Mouse (Mus musculus): ENCODE measurements around the gene Mylk.
"Not testable (repeated sequence)": the region's sequence is repeated elsewhere in the genome, so short reads cannot be mapped to it uniquely, and the experiment has no call there.

Gene Mylk

DNA sequence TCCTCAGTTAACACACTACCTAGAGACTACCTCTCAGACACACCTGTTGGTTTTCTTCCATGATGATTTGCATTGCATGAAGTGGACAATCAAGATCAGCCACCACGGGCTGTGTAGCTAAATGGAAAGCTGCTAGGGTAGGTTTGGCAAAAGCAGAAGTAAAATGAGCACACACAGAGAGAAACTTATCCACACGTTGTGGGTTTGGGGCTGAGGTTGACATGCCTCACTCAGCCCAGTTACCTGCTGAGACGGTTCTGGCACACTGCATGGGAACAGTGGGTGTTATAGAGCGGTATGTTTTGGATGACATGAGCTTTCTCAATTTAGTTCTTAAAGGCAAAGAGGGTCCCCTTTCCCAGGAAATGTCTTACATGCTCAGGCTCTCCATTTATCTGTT lies 25.1 kb downstream of the Mylk start:
- no peak for DNase-seq (ENCODE audit: low spot score in 2 of 2)

DNA sequence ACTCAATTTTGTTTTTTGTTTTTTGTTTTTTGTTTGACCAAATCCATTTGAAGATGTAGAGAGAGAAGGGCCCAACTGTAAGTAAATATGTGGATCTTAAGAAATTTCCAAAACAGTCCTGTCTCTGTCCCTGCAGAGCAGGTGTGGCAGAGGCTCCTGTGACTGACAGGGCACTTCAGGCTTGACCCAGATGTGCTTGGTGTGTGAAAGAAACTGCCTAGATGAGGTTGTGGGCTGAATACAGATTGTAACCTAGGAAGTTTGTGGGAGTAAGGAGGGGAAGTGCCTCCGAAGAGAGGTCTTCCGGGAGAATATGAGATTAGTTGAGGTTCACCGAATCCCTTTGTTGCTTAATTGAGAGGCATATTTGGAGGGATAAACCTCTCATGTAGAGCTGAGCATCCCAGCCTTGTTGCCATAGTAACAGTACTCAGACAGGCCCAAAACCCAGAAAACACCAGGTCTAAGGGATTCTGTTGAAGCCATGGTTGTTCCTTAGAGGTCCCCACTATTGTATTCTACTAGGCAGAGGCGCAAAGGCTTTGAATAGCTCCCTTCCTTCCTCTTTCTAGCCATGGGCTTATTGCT lies 27.5 kb downstream of the Mylk start:
- no peak for DNase-seq (ENCODE audit: low spot score in 2 of 2)

DNA sequence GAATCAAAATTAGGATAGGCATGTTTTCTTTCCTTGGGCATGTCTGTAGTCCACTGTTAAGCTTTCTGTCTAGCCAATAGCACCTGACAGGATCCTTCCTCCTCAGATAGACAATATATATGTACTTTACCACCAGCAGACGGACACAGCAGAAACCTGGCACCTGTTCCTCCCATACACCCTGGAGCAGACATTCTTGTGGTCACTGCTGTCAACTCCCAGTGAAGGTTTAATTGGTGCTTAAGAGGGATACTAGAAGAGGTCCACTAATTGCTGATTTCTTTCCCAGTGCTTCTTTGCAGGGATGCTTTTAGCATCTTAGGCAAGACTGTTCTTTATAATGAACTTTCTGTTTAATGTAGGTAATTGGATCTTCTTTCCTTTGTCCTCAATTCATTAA lies 37.4 kb downstream of the Mylk start:
- no peak for DNase-seq (ENCODE audit: low spot score in 2 of 2)

DNA sequence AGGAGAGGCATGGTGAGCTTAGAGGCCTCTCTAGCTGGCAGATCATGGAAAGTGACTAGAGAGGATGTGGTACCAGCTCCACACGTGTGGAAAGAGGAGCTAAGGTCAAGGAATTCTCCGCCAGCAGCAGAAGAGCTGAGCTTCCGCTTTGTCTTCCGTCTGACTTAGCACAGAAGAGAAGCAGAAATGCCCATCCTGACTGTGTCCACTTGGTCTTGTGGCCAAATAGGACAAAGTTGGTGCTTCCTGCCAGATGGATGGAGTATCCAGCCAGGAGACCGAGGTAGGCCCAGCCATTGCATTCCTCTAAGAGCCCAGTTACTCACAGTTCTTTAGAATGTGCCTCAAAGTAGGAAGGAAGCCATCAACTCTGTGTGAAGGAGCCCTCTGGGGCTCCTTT lies 38.5 kb downstream of the Mylk start:
- DNase-seq (ENCODE audit: low spot score in 2 of 2): no peak

- DNase-seq (ENCODE audit: low spot score in 2 of 2): no peak
These were observed 39.7 kb downstream of the Mylk start for GRCm38 (mm10) chr16:34784675-34785074.

DNA sequence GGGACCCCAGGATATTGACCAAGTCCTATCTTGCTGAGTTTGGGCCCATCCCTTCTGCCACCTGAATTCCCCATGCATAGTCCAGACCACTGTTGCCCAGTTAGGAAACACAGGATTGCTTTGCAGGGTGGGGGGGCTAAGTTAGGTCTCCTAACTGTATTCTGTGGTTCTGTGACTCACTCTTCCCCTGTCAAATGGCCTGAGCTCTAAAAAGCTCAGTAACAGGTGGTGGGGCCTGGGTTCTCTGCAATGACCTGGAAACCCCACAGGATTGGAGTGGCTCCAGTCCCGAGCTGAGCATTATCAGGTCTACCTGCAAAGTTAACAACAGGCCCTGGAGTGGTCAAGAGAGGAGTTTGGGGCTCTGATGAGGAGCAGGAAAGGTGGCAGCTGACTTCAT lies 47.5 kb downstream of the Mylk start:
- DNase-seq (ENCODE audit: low spot score in 2 of 2): no peak

GRCm38 (mm10) chr16:34793000-34793399 lies 48.0 kb downstream of the Mylk start:
- no peak for DNase-seq (ENCODE audit: low spot score in 2 of 2)

- no peak for DNase-seq (ENCODE audit: low spot score in 2 of 2)
These were observed 56.2 kb downstream of the Mylk start for GRCm38 (mm10) chr16:34801222-34801621.

DNA sequence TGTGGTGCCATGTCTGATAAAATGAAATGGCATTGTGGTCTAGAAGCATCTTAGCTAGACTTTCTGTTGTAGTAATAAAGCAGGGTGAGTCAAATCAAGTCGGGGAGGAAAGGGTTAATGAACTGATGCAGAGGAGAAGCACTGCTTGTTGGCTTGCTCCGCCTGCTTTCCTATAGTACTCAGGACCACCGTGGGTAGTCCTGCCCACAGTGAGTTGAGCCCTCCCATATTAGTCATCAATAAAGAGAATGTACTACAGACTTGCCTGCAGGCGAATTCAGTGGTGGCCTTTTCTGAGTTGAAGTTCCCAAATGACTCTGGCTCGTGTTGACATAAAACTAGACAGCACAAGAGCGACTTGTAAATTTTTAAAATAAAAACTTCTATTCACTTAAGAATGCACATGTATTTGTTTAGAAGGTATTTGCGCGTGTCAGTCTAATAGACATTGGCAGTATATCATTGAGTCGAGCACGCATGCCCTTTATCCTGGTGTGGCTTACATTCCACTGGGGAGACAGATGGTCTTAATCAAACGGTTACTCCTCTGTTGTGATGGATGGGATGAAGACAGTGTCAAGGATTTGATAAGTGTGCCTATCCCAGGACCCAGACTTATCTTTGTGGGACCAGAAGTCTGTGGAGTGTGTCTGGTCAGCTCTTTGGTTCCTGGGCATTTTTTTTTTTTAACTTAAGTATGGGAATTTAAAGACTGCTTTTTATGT lies 59.4 kb downstream of the Mylk start:
- DNase-seq (ENCODE audit: low spot score in 2 of 2): no peak

DNA sequence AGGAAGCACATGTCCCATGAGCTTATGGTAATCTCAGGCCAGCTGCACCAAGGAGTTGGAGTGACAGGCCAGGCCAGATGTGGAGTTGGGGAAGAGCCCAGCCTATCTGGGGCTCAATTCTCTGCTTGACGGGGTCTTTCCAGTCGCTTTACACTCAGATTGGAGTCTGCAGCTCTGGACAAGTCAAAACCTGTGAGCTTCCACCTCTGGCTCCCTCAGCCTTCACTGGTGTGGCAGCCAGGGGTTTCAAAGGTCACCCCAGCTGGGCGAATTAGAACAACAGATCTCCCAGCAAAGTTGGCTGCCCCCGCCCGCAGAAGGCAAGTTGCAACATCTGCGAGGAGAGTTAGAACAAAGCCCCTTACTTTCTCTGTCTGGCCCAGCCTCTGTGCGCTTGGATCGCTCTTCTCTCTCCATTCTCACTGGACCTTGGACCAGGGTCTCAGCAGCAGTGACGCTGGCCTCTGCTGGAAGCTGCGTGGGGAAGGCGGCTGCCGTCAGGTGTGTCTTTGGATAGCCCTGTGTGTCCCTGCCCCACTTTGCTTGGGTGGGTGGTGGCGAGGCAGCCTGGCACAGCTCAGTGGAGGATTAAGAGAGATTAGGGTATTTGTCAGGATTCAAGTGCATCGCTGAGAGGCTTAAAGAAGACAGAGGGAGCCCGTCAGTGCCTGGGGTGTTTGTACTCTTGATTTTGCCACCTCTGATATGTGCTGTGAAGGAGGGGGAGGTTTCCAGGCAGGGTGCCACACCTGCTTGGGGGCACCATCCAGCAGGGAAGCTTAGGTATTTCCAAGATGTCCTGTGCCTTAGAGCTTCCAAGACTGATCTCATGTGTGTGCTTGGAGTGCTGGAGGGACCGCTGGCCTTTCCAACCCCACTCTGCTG lies 62.1 kb downstream of the Mylk start:
- no peak for DNase-seq (ENCODE audit: low spot score in 2 of 2)

- no peak for DNase-seq (ENCODE audit: low spot score in 2 of 2)
These were observed 62.8 kb downstream of the Mylk start for GRCm38 (mm10) chr16:34807768-34808275.

GRCm38 (mm10) chr16:34812165-34812564 lies 67.2 kb downstream of the Mylk start:
- no peak for DNase-seq (ENCODE audit: low spot score in 2 of 2)

GRCm38 (mm10) chr16:34813161-34813560 lies 68.2 kb downstream of the Mylk start:
- DNase-seq (ENCODE audit: low spot score in 2 of 2): not testable (repeated sequence)

- no peak for DNase-seq (ENCODE audit: low spot score in 2 of 2)
These were observed 68.6 kb downstream of the Mylk start for GRCm38 (mm10) chr16:34813570-34813969.

DNA sequence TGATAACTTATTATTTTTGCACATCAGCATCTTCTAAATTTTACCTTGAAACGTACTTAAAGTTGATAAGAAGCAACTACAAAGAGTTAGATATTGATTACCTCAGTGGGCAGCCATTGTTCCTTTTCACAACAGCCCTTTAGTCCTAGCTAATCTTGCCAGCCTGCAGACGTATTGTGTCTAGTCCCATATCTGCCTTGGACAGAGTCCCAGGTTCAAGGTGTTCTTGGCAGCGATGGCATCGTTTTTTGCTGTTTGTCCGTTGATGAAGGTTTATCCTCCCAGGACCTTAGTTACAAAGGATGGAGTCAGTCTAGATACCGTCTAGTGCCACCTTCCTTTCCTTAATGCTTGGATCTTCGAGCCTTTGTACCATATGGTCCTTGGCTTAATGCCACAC lies 69.6 kb downstream of the Mylk start:
- DNase-seq (ENCODE audit: low spot score in 2 of 2): no peak

GRCm38 (mm10) chr16:34816548-34816947 lies 71.5 kb downstream of the Mylk start:
- DNase-seq (ENCODE audit: low spot score in 2 of 2): no peak

DNA sequence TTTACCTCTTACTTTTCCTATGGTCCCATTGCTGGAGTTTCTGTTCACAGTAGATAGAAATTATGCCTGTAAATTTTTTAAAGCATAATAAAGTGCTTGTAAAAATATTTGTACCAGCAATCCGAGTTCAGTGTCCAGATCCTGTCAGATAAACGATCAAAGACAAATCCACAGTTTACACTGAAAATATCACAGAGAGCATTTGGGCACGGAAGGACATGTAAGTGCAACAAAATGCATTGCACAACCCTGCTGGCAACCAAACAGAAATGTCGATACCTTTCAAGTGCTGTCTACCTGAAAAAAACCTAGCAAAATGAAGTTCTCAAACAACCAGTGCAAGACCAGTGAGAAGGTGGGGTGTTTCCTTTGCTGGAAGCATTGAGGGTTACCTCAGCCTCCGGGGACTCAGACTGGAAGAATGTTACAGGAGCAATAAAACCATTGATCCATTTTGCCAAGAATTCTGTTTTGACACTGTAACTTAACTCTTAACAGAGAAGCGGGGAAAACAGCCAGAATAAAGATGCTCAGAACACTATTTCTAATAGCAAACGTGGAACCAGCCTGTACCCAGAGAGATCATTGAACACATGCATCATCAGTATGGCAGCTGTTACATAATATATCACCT lies 80.2 kb downstream of the Mylk start:
- no peak for DNase-seq (ENCODE audit: low spot score in 2 of 2)

- no peak for DNase-seq (ENCODE audit: low spot score in 2 of 2)
These were observed 89.5 kb downstream of the Mylk start for GRCm38 (mm10) chr16:34834477-34834876.

DNA sequence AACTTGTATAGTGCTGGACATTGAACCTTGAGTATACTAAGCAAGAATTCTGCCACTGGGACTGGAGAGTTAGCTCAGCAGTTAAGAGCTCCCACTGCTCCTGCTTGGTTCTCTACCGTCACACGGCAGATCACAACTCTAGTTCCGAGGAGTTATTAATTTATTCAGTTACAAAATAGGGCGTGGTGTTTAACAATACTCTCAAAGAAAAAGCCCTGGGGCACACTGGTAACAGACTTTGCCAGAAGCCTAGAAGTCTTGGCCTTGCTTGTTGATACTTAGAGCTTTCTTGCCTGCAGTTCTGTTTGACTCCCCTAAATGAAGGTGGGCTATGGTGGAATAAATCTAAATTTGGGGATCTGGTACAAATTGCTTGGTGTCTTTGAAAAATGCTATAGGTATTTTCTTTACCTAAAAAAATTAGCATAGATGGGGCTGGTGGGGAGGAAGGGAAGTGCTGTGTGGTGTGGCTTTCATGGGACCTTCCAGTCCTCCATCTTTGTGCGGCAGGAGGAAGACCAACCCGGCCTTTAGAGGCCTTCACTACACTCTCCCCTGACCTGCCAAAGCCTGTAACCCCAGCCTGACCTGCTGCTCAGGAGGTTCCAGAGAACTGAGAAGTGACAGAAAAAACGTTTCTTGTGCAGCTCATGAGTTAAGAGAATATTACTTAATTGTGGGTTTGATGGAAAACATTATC lies 94.1 kb downstream of the Mylk start:
- no peak for DNase-seq (ENCODE audit: low spot score in 2 of 2)

GRCm38 (mm10) chr16:34839704-34840331 lies 94.8 kb downstream of the Mylk start:
- DNase-seq (ENCODE audit: low spot score in 2 of 2): no peak

DNA sequence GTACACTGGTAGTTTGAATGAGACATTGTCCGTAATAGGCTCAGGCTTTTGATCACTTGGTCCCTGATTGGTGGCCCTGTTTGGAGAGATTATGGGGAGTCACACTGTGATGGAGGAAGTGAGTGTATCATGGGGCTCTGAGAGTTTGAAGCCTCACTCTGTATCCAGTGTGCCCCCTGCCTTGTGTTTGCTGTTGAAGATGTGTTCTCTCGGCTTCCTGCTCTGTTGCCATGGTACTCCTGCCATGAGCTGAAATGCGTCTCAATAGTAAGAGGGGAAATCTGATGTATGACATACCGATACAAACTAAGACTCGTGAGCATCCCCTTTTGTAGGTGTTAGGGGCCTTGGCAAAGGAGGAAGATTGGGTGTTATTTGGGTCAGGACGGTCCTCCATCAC lies 99.8 kb downstream of the Mylk start:
- no peak for DNase-seq (ENCODE audit: low spot score in 2 of 2)

All from frontal cortex, postnatal 36 days (tissue).